Mouse (Mus musculus) heart, adult 2 months (tissue): Measurements from ENCODE around the gene Cmya5. TPM values are rescaled to one million over a fixed set of nuclear protein-coding genes. Genes with fewer than 3 reads are reported as not detected.

ENCODE experiments used
- DNase-seq, 2 experiments: peaks; one replicate each; pipeline ENCODE4 v3.0.0; 2021
- H3K27ac ChIP-seq: fragments of 200-600 bp; 2 replicates; pipeline ENCODE4 v1.8.1; 2022
- H3K27me3 ChIP-seq: fragments of 200-500 bp; 2 replicates; pipeline ENCODE4 v1.6.1; 2012; ENCODE audit warnings: mild to moderate bottlenecking, low read length, inconsistent platforms, mixed read lengths; ENCODE audit not compliant: control insufficient read depth, insufficient read depth
- H3K36me3 ChIP-seq: fragments of 200-500 bp; 2 replicates; pipeline ENCODE4 v1.6.1; 2012; ENCODE audit warnings: low read length, inconsistent platforms; ENCODE audit not compliant: control insufficient read depth, insufficient read depth
- H3K4me1 ChIP-seq: fragments of 200-500 bp; 2 replicates; pipeline ENCODE4 v1.6.1; 2011; ENCODE audit warnings: low read length; ENCODE audit not compliant: control insufficient read depth, insufficient read depth
- H3K4me3 ChIP-seq: fragments of 200-600 bp; 2 replicates; pipeline ENCODE4 v1.8.1; 2022
- H3K79me2 ChIP-seq: fragments of 200-500 bp; replicated peaks from 2 replicates; pipeline ENCODE4 v1.6.1; 2012; ENCODE audit warnings: mild to moderate bottlenecking, inconsistent platforms, low read length, moderate library complexity, mixed read lengths; ENCODE audit not compliant: control insufficient read depth, insufficient read depth
- H3K9ac ChIP-seq: fragments of 200-500 bp; 2 replicates; pipeline ENCODE4 v1.6.1; 2012; ENCODE audit warnings: low read depth, mild to moderate bottlenecking, control low read depth, inconsistent platforms, low read length, mixed read lengths
- CTCF ChIP-seq: fragments of 200-600 bp; IDR thresholded peaks from 2 replicates; pipeline ENCODE4 v1.8.1; 2022; ENCODE audit warnings: antibody characterized with exemption, mild to moderate bottlenecking, moderate library complexity
- EP300 ChIP-seq: fragments of 200-500 bp; IDR thresholded peaks from 2 replicates; pipeline ENCODE4 v1.6.1; 2011; ENCODE audit warnings: low read depth, low read length, control low read depth; ENCODE audit not compliant: insufficient read depth
- POLR2A ChIP-seq: fragments of 200-500 bp; IDR thresholded peaks from 2 replicates; pipeline ENCODE4 v1.6.1; 2011; ENCODE audit warnings: mild to moderate bottlenecking, low read depth, low read length, control low read depth; ENCODE audit not compliant: insufficient read depth
- WGBS: fragments of 180-500 bp; shearing (Covaris S2); methylation state at CpG from one replicate; pipeline ENCODE4 v1.1.7; 2018; 5-methylcytosine and 5-hydroxymethylcytosine counted together
- intact Hi-C: fragments of 180-260 bp; cut with DNase I; formaldehyde crosslinking; loops from one replicate; pipeline ENCODE4 v1.15.1; 2025
- polyA plus RNA-seq: library from polyadenylated mRNA; depleted of rRNA; stranded (reverse); fragments of >200 nt; gene quantifications from 2 replicates; pipeline ENCODE4 v1.2.3, GENCODE M21; 2012
- total RNA-seq, 2 experiments: library from RNA; stranded (reverse); gene quantifications; 2 replicates each; pipeline ENCODE4 v1.2.3; 2021

The Cmya5 gene
- total and polyA plus RNA-seq, 3 experiments, result 46.3 to 392 (median 335) TPM

- intact Hi-C loops, result loop anchor here (5.0 to 10.0 kb wide), 3 partner anchors 81 to 314 kb away; no protein-coding TSS in a partner anchor
- 94% methylated on average over 6 of the region's 6 CpGs for WGBS
Observed at GRCm38 (mm10) chr13:93068353-93068752, 76.2 kb downstream of the Cmya5 start.

DNA sequence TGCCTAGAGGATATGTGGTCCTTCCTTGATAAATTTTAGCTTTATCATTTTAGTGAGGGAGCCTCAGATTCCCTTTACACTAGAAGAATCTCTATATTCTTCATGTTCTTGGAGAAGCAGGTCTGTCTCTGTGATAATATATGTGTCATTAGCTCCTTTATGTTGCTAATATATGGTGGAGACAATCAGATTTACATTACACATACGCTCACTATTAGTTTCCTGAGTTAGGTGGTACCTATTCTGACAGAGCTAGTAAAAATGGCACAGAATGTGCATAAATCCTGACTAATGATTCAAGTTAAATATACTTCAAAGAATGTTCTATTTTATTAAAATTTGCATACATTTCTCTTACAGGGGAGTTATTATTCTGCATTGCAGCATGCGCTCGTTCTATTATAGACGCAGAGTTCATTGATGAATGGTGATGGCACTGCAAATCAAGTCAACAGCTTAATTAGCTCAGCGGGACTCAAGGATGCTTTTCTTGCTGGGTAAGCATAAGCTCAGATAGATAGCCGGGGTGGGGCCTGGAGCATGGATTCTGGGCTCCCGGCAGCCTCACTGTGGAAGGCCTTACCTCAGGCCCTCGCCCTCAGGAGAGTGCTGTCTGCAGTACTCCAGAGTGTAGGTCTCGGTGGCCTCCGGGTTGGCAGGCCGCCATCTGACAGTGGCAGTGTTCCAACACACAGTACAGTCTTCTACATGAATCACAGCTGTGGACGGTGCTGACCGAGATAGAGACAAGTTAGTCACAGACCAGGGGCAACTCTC is 81.5 kb downstream of the Cmya5 start:
- peak; percentile 68 to 73 for DNase-seq
- Histone ChIP-seq H3K27me3 (no peaks in the 10 kb centered on the region), H3K27ac (no peak overlapping the region), H3K4me1 (no peaks in the 10 kb centered on the region), H3K36me3 (no peaks in the 10 kb centered on the region), H3K79me2 (no peaks in the 10 kb centered on the region), H3K4me3 (no peak overlapping the region), H3K9ac (no peak overlapping the region)
- WGBS, result 48% methylated on average over 13 of the region's 13 CpGs
- intact Hi-C loops, result loop anchor here (5.0 to 10.0 kb wide), 3 partner anchors 56 to 308 kb away; no protein-coding TSS in a partner anchor
- TF ChIP-seq EP300 (no peak), POLR2A (no peak), CTCF (no peak)

More at GRCm38 (mm10) chr13:93068353-93068752, 76.2 kb downstream of the Cmya5 start:
- no peaks in the 10 kb centered on the region for H3K79me2 ChIP-seq
- H3K4me3 ChIP-seq, result no peak overlapping the region
- no peak overlapping the region for H3K9ac ChIP-seq
- H3K27ac ChIP-seq, result no peak overlapping the region
- no peaks in the 10 kb centered on the region for H3K4me1 ChIP-seq
- no peaks in the 10 kb centered on the region for H3K27me3 ChIP-seq
- TF ChIP-seq CTCF (no peak), EP300 (no peak), POLR2A (no peak)
- DNase-seq, result no peak
- H3K36me3 ChIP-seq, result peaks cover 2% of the 10 kb centered on the region

DNA sequence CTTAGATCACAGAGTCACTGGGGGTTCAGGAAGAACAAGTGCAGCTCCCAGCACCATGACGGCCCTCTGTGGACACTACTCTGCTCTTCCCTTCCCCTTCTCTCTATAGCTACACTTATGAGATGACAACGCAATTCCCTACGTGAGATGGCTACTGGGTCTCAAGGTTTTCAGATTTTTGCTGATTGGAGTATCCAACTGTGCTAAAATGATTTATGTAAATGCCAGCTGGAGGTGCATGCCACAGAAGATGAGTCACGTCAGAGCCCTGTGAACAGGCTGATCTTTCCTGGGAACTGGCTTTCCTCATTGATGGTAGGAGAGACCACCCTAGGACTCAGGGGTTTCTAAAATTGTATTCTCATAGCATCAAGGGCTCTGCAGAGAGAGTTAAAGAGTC is 83.2 kb downstream of the Cmya5 start:
- WGBS, result 89% methylated on average over 4 of the region's 4 CpGs
- intact Hi-C loops, result loop anchor here (5.0 to 10.0 kb wide), 3 partner anchors 54 to 307 kb away; no protein-coding TSS in a partner anchor
- TF ChIP-seq EP300, result no peak
- TF ChIP-seq POLR2A, result no peak
- TF ChIP-seq CTCF, result no peak

GRCm38 (mm10) chr13:93060437-93060836 is 84.1 kb downstream of the Cmya5 start:
- 67% methylated on average over 3 of the region's 3 CpGs for WGBS
- no peak overlapping the region for H3K4me3 ChIP-seq
- intact Hi-C loops, result loop anchor here (5.0 to 10.0 kb wide), 3 partner anchors 53 to 306 kb away; no protein-coding TSS in a partner anchor
- no peaks in the 10 kb centered on the region for H3K79me2 ChIP-seq
- H3K27me3 ChIP-seq, result no peaks in the 10 kb centered on the region
- no peaks in the 10 kb centered on the region for H3K4me1 ChIP-seq
- no peaks in the 10 kb centered on the region for H3K36me3 ChIP-seq
- no peak for DNase-seq
- no peak overlapping the region for H3K9ac ChIP-seq
- TF ChIP-seq EP300, result no peak
- no peak for TF ChIP-seq POLR2A
- TF ChIP-seq CTCF, result no peak
- no peak overlapping the region for H3K27ac ChIP-seq

More for the DNA sequence above, 83.2 kb downstream of the Cmya5 start:
- Histone ChIP-seq H3K4me3 (no peak overlapping the region), H3K36me3 (no peaks in the 10 kb centered on the region), H3K27me3 (no peaks in the 10 kb centered on the region), H3K9ac (no peak overlapping the region), H3K27ac (no peak overlapping the region), H3K4me1 (no peaks in the 10 kb centered on the region), H3K79me2 (no peaks in the 10 kb centered on the region)
- no peak for DNase-seq

- no peaks in the 10 kb centered on the region for H3K27me3 ChIP-seq
- WGBS, result 71% methylated on average over 5 of the region's 5 CpGs
- H3K36me3 ChIP-seq, result no peaks in the 10 kb centered on the region
- H3K27ac ChIP-seq, result no peak overlapping the region
- H3K9ac ChIP-seq, result no peak overlapping the region
- no peak for TF ChIP-seq CTCF
- no peak for TF ChIP-seq POLR2A
- TF ChIP-seq EP300, result no peak
- H3K79me2 ChIP-seq, result no peaks in the 10 kb centered on the region
- no peaks in the 10 kb centered on the region for H3K4me1 ChIP-seq
- intact Hi-C loops, result no loop called here
- no peak overlapping the region for H3K4me3 ChIP-seq
- DNase-seq, result no peak
Observed at GRCm38 (mm10) chr13:93058551-93059011, 85.9 kb downstream of the Cmya5 start.

- no peaks in the 10 kb centered on the region for H3K79me2 ChIP-seq
- H3K27me3 ChIP-seq, result no peaks in the 10 kb centered on the region
- no peak overlapping the region for H3K27ac ChIP-seq
- H3K9ac ChIP-seq, result no peak overlapping the region
- 88% methylated on average over 7 of the region's 7 CpGs for WGBS
- no peak for DNase-seq
- no peaks in the 10 kb centered on the region for H3K4me1 ChIP-seq
- TF ChIP-seq POLR2A (no peak), EP300 (no peak), CTCF (no peak)
- no peaks in the 10 kb centered on the region for H3K36me3 ChIP-seq
- intact Hi-C loops, result no loop called here
- H3K4me3 ChIP-seq, result no peak overlapping the region
Observed at GRCm38 (mm10) chr13:93057492-93058260, 86.8 kb downstream of the Cmya5 start.
